Mouse (Mus musculus) skeletal muscle tissue, adult 2 months (tissue): ENCODE data around the gene Dnal4.

Experiments
- DNase-seq: peaks from one replicate; pipeline ENCODE4 v3.0.0-alpha.2; 2012; ENCODE audit warnings: low read depth, low spot score

The Dnal4 gene

GRCm38 (mm10) chr15:79800701-79801100 is 23.1 kb upstream of the Dnal4 start:
- DNase-seq, result no peak

DNA sequence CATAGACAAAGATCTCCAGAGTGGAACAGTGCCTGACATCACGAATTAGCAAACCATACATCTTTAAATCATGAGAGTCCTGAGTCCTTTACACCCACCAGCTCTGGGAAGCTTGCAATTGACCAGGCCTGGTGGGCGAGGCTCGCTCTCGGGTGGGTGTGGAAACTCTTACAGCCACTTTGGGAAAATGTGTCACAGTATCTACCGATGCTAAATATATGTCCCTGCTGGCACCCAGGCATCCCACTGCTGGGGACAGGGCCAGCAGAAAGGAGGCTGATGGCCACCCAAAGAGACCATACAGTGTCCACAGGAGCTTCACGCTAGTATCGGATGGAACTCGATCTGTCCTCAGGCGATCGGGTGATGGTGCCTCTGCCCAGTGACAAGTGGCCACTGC is 20.9 kb upstream of the Dnal4 start:
- no peak for DNase-seq

- no peak for DNase-seq
Measured at GRCm38 (mm10) chr15:79797680-79798079, 20.0 kb upstream of the Dnal4 start.

DNA sequence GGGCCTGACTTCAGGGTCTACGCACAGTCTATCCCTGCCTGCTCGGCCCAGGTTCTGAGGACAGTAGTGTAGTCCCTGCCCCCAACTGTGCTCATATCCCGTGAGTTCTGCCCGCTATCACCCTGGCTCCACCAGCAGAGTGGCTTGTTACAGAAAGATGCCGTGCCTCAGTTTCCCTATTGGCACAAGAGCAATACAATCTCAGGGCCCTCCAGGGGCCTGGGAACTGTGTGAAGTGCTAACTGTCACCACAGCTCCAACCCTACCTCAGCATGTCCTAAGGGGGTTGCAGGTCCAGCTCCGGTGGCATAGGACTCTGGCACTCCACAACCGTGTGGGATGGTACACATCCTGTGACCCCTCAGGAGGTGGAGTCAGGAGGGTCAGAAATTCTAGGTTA is 19.4 kb upstream of the Dnal4 start:
- DNase-seq, result no peak

GRCm38 (mm10) chr15:79796256-79796655 is 18.6 kb upstream of the Dnal4 start:
- no peak for DNase-seq

DNA sequence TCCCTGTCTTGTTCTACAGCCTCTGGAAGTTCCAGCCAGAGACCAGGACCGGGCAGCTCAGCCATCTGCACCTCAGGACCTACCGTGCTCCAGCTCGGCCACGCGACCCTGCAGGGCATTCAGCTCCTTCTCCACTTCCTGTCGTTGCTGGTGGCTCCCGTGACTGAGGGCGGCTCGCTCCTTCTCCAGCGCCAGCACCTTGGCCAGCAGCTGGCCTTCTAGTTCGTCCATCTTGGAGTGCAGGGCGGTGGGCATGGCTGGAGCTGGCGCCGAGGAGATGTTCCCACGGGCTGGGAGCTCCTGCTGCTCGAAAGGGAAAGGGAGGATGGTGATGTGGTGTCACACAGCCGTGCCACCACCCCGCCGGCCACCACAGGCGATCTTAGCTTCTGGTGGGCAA is 16.5 kb upstream of the Dnal4 start:
- no peak for DNase-seq

GRCm38 (mm10) chr15:79793076-79793475 is 15.4 kb upstream of the Dnal4 start:
- DNase-seq, result no peak

DNA sequence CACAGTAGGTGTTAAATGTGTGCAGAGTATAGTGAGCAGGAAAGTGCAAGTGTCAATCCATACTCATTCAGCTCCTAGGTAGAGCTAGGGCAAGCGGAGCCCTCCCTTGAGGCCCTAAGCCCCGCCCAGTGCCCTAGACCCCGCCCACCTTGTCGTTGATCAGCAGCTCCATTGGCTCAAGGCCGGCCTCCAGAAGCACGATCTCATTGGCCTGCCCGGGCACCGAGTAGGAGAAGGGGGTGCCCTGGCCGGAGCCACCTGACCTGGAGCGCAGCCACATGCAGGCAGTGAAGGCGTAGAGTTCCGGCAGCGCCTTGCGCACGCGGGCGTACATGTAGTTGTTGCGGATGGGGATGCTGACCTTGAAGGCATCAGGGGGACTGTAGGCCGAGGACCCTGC is 14.8 kb upstream of the Dnal4 start:
- DNase-seq, result no peak

GRCm38 (mm10) chr15:79791502-79791901 is 13.9 kb upstream of the Dnal4 start:
- DNase-seq, result peak; percentile 19

DNA sequence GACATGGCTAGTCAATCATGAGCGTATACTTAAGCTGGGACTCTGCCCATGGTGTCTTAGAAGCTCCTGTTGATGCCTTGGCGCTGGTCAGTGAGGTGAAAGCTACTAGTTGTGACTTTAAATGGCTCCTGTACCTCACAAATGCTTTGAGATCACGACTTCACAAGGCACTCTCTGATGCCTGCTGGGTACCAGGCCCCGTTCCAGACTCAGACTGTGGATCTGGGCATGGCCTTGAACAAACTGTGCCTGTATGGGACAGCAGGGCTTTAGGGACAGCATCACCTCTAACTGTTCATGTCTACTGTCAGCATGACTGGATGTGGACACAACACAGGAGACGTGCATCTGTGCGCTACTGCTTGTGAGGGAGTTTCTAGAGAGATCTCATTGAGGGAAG is 13.3 kb upstream of the Dnal4 start:
- DNase-seq, result no peak

- DNase-seq, result no peak
Measured at GRCm38 (mm10) chr15:79790111-79790510, 12.5 kb upstream of the Dnal4 start.

DNA sequence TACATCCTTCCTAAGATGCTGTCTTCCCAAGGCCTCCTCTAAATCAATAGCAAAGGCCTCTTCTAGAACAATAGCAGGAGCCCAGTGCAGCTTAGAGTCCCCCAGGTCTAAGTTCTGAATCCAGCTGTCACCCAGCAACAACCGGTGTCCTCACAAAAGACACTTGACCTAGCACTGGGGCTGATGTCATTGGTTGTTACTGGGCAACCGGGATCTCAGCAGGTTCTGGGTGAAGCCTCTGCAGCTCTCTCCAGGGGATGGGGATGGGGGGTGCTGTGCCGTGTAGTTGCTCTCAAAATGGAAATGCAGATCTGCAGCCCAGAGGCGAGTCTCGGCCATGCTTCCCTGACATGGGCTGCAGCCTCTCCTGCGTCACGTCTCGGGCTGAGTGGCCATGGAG is 10.2 kb upstream of the Dnal4 start:
- DNase-seq, result no peak

DNA sequence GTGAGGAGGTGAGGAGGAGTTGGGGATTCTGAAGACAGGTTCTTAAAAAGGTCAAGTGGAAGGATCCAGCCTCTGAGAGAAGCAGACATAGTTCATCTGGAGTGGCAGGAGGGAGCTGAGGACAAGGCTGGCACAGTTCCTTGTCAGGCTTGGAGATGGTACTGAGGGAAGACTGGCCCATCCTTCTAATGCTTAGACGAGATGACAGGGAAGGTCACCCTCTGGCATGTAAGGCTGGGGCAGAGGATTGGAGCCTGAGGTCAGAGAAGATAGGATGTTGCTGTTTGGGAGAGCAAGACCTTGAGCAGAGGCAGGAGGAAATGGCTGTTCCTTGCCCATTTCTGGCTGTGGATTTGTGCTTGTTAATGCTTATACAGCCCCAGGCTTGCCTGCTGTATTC is 7.4 kb upstream of the Dnal4 start:
- DNase-seq, result no peak

- no peak for DNase-seq
Measured at GRCm38 (mm10) chr15:79775662-79776061, 2.0 kb downstream of the Dnal4 start.

GRCm38 (mm10) chr15:79774117-79775027 is 3.3 kb downstream of the Dnal4 start:
- DNase-seq, result peak; percentile 99

DNA sequence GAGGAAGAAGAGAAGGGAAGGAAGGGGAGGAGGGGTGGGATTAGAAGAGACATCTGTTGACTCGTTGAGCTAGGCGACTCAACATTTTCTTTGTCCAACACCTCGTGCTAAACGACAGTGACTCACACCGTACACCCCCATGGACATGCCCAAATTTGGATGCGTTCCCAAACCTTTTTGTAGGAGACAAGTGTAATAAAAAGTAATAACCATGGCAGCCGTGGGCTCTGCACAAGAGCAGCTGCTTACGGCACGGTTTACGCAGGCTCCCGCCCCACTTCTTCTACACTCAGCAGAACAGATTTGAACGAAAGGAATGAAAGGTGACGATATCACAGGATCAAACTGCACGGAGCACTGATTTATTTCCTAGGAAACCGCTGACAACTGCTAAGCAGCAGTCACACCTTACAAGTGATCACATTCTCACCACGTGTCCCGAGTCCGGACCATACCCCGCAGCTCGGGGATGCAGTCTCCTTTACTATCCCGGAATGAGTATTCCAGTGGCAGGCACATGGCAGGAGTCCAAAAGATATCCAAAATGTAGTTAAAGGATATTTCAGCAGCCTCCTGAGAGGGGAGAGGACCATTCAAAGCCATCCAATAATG is 6.9 kb downstream of the Dnal4 start:
- DNase-seq, result no peak

- no peak for DNase-seq
Measured at GRCm38 (mm10) chr15:79768302-79768701, 9.3 kb downstream of the Dnal4 start.

DNA sequence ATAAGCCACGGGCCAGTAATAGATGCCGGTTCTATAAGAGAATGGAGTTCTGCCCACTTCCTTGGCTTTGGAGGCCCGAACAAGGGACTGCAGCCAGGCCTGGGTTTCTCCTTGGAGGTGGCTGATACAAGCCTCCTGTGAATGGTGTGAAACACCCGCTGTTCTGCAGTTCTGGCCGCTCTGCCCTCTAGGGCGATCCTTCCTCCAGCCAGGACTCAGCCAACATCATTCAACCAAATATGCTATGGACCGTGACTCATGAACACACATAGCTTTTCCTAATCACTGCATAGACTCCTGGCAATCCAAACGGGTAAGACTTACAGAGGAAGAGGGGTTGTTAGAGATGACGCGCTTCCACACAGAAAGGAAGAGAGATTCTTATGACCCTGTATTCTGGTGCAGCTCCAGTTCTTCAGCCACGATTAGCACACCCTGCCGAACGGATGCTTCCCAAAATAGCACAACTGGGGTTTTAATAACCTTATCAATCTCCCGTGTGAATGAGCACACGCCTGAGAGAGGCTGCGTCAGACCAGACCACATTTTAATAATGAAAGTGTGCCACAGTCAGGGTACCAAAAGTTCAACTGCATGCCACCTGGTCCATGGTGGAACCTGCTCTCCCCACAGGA is 10.2 kb downstream of the Dnal4 start:
- no peak for DNase-seq

- DNase-seq, result no peak
Measured at GRCm38 (mm10) chr15:79766586-79767071, 11.0 kb downstream of the Dnal4 start.

GRCm38 (mm10) chr15:79766168-79766567 is 11.5 kb downstream of the Dnal4 start:
- DNase-seq, result no peak

DNA sequence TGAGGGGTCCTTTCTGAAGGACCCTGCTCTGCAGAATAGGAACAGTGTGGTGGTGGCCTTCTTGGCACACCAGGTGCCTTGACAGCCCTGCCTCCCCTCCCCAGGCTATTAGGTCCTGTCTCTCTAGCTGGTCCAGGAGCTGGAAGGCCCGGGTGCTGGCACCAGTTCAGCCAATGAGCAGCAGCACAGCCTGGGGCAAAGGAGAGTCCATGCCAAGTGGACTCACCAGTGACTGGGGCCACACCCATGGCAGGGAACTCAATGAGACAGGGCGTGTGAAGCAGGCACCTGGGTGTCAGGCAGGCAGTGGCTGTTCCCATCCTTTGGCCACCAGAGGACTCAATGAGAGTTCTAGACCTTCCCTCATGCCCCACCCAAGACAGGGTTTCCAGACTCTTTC is 12.3 kb downstream of the Dnal4 start:
- DNase-seq, result no peak

DNA sequence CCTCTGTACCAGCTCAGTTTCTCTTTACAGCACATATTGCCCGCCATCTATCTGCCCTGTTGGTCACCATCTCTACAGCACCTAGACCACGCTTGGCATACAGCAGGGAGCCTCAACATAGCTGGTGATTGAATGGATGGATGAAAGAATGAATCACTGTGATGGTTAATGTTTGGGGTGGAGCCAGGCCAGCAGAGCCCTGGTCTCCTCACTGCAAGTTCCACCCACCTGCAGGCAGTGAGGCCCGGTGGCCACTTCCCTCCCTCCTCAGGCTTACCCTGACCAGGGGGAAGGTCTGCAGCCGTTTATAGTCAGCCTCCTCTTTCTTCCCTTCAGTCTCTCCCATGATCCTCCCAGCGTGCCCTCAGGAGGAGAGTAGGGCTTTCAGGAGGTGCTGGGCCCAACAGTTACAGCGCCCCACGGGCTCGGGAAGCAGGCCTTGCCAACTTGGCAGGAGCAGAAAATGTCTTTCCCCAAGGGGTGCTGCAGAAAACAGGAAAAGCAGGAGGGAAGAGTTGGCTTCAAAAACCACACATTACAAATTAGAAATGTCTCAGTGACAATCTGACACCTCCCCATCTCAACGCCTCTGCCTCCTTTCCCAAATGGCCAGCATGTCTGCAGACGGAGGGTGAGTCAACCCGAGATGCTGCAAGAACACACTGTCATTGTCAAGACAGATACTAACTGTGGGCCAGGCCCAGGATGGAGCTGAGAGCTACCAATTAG is 12.9 kb downstream of the Dnal4 start:
- DNase-seq, result no peak
